Mouse (Mus musculus) liver, adult 2 months (tissue): ENCODE measurements around the gene Mccc1. TPM values are rescaled to one million over a fixed set of nuclear protein-coding genes. Genes with fewer than 3 reads are reported as not detected.

ENCODE experiments used
- DNase-seq: peaks from one replicate; pipeline ENCODE4 v3.0.0-alpha.2; 2011; ENCODE audit warnings: low read depth, low spot score; ENCODE audit errors: extremely low read depth
- H3K27ac ChIP-seq: fragments of 200-500 bp; replicated peaks from 2 replicates; pipeline ENCODE4 v1.5.1; 2012; ENCODE audit warnings: low read depth, mild to moderate bottlenecking, control low read depth, inconsistent platforms, low read length; ENCODE audit not compliant: insufficient read depth
- H3K27me3 ChIP-seq: fragments of 200-500 bp; 2 replicates; pipeline ENCODE4 v1.6.1; 2012; ENCODE audit warnings: mild to moderate bottlenecking, moderate library complexity, low read length, inconsistent platforms; ENCODE audit not compliant: control insufficient read depth, insufficient read depth
- H3K36me3 ChIP-seq: fragments of 200-500 bp; 2 replicates; pipeline ENCODE4 v1.6.1; 2012; ENCODE audit warnings: low read length, inconsistent platforms; ENCODE audit not compliant: control insufficient read depth, insufficient read depth
- H3K4me1 ChIP-seq: fragments of 200-500 bp; 2 replicates; pipeline ENCODE4 v1.6.1; 2011; ENCODE audit warnings: low read length; ENCODE audit not compliant: control insufficient read depth, insufficient read depth
- H3K4me3 ChIP-seq: fragments of 200-500 bp; 2 replicates; pipeline ENCODE4 v1.5.1; 2011; ENCODE audit warnings: low read depth, mild to moderate bottlenecking, control low read depth, low read length, moderate library complexity; ENCODE audit not compliant: insufficient read depth
- H3K79me2 ChIP-seq: fragments of 200-500 bp; 2 replicates; pipeline ENCODE4 v1.6.1; 2012; ENCODE audit warnings: inconsistent platforms, mild to moderate bottlenecking, low read length, moderate library complexity; ENCODE audit not compliant: control insufficient read depth, insufficient read depth
- H3K9ac ChIP-seq: fragments of 200-500 bp; 2 replicates; pipeline ENCODE4 v1.6.1; 2012; ENCODE audit warnings: low read depth, mild to moderate bottlenecking, control low read depth, inconsistent platforms, low read length
- CTCF ChIP-seq: fragments of 200-500 bp; IDR thresholded peaks from 2 replicates; pipeline ENCODE4 v1.5.1; 2011; ENCODE audit warnings: low read depth, low read length, control low read depth
- POLR2A ChIP-seq: fragments of 200-500 bp; IDR thresholded peaks from 2 replicates; pipeline ENCODE4 v1.6.1; 2011; ENCODE audit warnings: low read length, control low read depth; ENCODE audit not compliant: insufficient read depth; ENCODE audit errors: extremely low read depth
- WGBS: fragments of 180-500 bp; shearing (Covaris S2); methylation state at CpG from one replicate; pipeline ENCODE4 v1.1.7; 2018; 5-methylcytosine and 5-hydroxymethylcytosine counted together
- polyA plus RNA-seq: library from polyadenylated mRNA; depleted of rRNA; stranded (reverse); fragments of >200 nt; gene quantifications from 2 replicates; pipeline ENCODE4 v1.2.3, GENCODE M21; 2012
- total RNA-seq: library from RNA; depleted of rRNA; stranded (reverse); fragments of >200 nt; gene quantifications from 2 replicates; pipeline ENCODE4 v1.2.3, GENCODE M21; 2014

Mccc1 gene
- total and polyA plus RNA-seq, 2 experiments, result 25.3 to 49.7 TPM

- no peak overlapping the region for H3K4me3 ChIP-seq
- no peak overlapping the region for H3K27ac ChIP-seq
- H3K79me2 ChIP-seq, result no peaks in the 10 kb centered on the region
- H3K27me3 ChIP-seq, result no peaks in the 10 kb centered on the region
- peak; percentile 15 for DNase-seq
- no peak overlapping the region for H3K9ac ChIP-seq
- WGBS, result 91% methylated on average over 12 of the region's 12 CpGs
- peaks cover 26% of the 10 kb centered on the region for H3K36me3 ChIP-seq
- TF ChIP-seq CTCF (no peak), POLR2A (no peak)
- H3K4me1 ChIP-seq, result no peaks in the 10 kb centered on the region; the same call in 1 of the 2 replicates
Measured at GRCm38 (mm10) chr3:35971149-35971548, 29.3 kb downstream of the Mccc1 start.

- 42% methylated on average over 4 of the region's 4 CpGs for WGBS
- Histone ChIP-seq H3K36me3 (peaks cover 23% of the 10 kb centered on the region), H3K79me2 (no peaks in the 10 kb centered on the region), H3K9ac (no peak overlapping the region), H3K27ac (0 out of 2 replicates have a peak overlapping the region, but pooled peaks have one; percentile 62), H3K4me1 (no peaks in the 10 kb centered on the region; the same call in 1 of the 2 replicates), H3K4me3 (no peak overlapping the region), H3K27me3 (no peaks in the 10 kb centered on the region)
- peak; percentile 70 for DNase-seq
- TF ChIP-seq POLR2A, result no peak
- TF ChIP-seq CTCF, result no peak
Measured at GRCm38 (mm10) chr3:35970441-35970840, 30.0 kb downstream of the Mccc1 start.

GRCm38 (mm10) chr3:35967366-35967921, 33.0 kb downstream of the Mccc1 start:
- Histone ChIP-seq H3K27me3 (no peaks in the 10 kb centered on the region), H3K36me3 (peaks cover 20% of the 10 kb centered on the region; the same call in 1 of the 2 replicates), H3K9ac (no peak overlapping the region), H3K4me3 (no peak overlapping the region), H3K27ac (no peak overlapping the region), H3K4me1 (no peaks in the 10 kb centered on the region; the same call in 1 of the 2 replicates), H3K79me2 (no peaks in the 10 kb centered on the region)
- DNase-seq, result no peak
- TF ChIP-seq POLR2A (no peak), CTCF (no peak)
- WGBS, result 95% methylated on average over 8 of the region's 8 CpGs

- DNase-seq, result no peak
- Histone ChIP-seq H3K4me1 (no peaks in the 10 kb centered on the region; the same call in 1 of the 2 replicates), H3K27ac (no peak overlapping the region), H3K36me3 (peaks cover 21% of the 10 kb centered on the region), H3K27me3 (no peaks in the 10 kb centered on the region), H3K79me2 (no peaks in the 10 kb centered on the region), H3K9ac (no peak overlapping the region), H3K4me3 (no peak overlapping the region)
- TF ChIP-seq POLR2A, result no peak
- TF ChIP-seq CTCF, result no peak
- 77% methylated on average over 2 of the region's 2 CpGs for WGBS
Measured at GRCm38 (mm10) chr3:35966493-35966892, 34.0 kb downstream of the Mccc1 start.

GRCm38 (mm10) chr3:35964928-35965327, 35.5 kb downstream of the Mccc1 start:
- Histone ChIP-seq H3K27me3 (no peaks in the 10 kb centered on the region), H3K79me2 (no peaks in the 10 kb centered on the region), H3K27ac (no peak overlapping the region), H3K9ac (no peak overlapping the region), H3K36me3 (peaks cover 31% of the 10 kb centered on the region), H3K4me1 (no peaks in the 10 kb centered on the region), H3K4me3 (no peak overlapping the region)
- no peak for TF ChIP-seq CTCF
- no peak for TF ChIP-seq POLR2A
- 87% methylated on average over 4 of the region's 4 CpGs for WGBS
- DNase-seq, result no peak

- no peak overlapping the region for H3K27ac ChIP-seq
- TF ChIP-seq POLR2A (no peak), CTCF (no peak)
- no peak overlapping the region for H3K9ac ChIP-seq
- no peak overlapping the region for H3K4me3 ChIP-seq
- peak; percentile 63 for DNase-seq
- no peaks in the 10 kb centered on the region for H3K79me2 ChIP-seq
- no peaks in the 10 kb centered on the region for H3K27me3 ChIP-seq
- peaks cover 32% of the 10 kb centered on the region for H3K36me3 ChIP-seq
- no peaks in the 10 kb centered on the region for H3K4me1 ChIP-seq
- 56% methylated on average over 5 of the region's 5 CpGs for WGBS
Measured at GRCm38 (mm10) chr3:35963921-35964320, 36.6 kb downstream of the Mccc1 start.
